Mouse (Mus musculus) layer of hippocampus, postnatal 25 days (tissue): Measurements from ENCODE around the gene Gm13084. TPM values are rescaled to one million over a fixed set of nuclear protein-coding genes. Genes with fewer than 3 reads are reported as not detected.
"Not testable (repeated sequence)": the region's sequence is repeated elsewhere in the genome, so short reads cannot be mapped to it uniquely, and the experiment has no call there.

Experiments
- DNase-seq, 2 experiments: peaks; one replicate each; pipeline ENCODE4 v3.0.0; 2022; ENCODE audit warnings: mixed read lengths in 2 of 2, low spot score in 1 of 2; ENCODE audit errors: extremely low spot score in 1 of 2
- total RNA-seq, 2 experiments: library from RNA; stranded (reverse); gene quantifications; 2 replicates each; pipeline ENCODE4 v1.2.3; 2021

Gene Gm13084
- total RNA-seq = not detected

- no peak for DNase-seq
Measured at GRCm38 (mm10) chr4:143815993-143816392, at the start of gene Gm13084. Gene Gm13084 (minus strand): TSS chr4:143816093.

DNA sequence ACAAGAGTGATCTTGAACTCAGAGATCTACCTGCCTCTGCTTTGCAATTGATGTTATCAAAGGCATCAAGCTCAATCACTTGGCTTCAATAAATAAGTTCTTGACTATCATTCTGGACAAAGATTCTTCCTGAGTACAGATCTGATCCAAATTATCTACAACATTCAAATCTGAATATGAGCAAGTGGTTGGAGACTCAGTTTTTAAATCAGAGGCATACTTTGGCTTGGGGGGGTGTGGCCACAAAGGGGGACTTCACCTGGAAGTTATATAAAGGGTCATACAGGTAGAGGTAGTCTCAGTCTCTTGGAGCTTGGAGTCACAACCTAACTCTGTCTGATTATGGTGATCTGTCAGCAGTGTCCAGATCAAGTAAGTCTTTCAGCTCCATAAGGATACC is 30.3 kb upstream of the Gm13084 start, which contains the start of gene Gm13103:
Gene Gm13103, plus strand, starts transcription at position 301 of the 400 bp plus-strand sequence.
- not testable (repeated sequence) for DNase-seq

DNA sequence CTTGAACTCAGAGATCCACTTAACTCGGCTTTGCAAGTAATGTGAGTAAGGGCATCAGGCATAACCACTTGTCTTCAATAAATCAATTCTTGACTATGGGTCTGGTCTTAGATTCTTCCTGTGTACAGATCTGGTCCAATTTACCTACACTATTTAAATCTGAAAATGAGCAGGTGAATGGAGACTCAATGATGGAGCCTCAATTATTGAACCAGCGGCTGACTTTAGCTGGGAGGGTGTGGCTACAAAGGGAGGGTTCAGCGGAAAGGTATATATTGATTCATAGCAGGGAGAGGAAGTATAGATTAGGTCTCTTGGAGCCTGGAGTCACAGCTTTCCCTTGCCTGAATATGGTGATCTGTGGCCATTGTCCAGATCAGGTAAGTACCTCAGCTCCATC is 26.8 kb downstream of the Gm13084 start, which contains the start of gene Gm13023:
Gene Gm13023, plus strand, starts transcription at position 301 of the 400 bp plus-strand sequence.
- DNase-seq = not testable (repeated sequence)

Other genes starting within 250 kb of the Gm13084 start
- gene Gm13083, start 201.1 kb downstream of the Gm13084 start, total RNA-seq = not detected
- not detected for gene Gm13088, start 158.8 kb downstream of the Gm13084 start, total RNA-seq
- not detected for gene Gm13089, start 113.4 kb downstream of the Gm13084 start, total RNA-seq
- not detected for gene Gm13078, start 96.6 kb downstream of the Gm13084 start, total RNA-seq
- gene Gm13023, start 26.7 kb downstream of the Gm13084 start, total RNA-seq = not detected
- not detected for gene Gm13103, start 30.4 kb upstream of the Gm13084 start, total RNA-seq
- not detected for gene Pramef6, start 84.3 kb upstream of the Gm13084 start, total RNA-seq
- not detected for gene Pramef25, start 134.9 kb upstream of the Gm13084 start, total RNA-seq
- gene Gm13101, start 150.9 kb upstream of the Gm13084 start, total RNA-seq = not detected
- not detected for gene Pramef17, start 178.3 kb upstream of the Gm13084 start, total RNA-seq
- gene Pramel4, start 243.0 kb upstream of the Gm13084 start, total RNA-seq = not detected